Mouse (Mus musculus): Measurements from ENCODE around the gene Os9.
"Not testable (repeated sequence)": the region's sequence is repeated elsewhere in the genome, so short reads cannot be mapped to it uniquely, and the experiment has no call there.

DNA sequence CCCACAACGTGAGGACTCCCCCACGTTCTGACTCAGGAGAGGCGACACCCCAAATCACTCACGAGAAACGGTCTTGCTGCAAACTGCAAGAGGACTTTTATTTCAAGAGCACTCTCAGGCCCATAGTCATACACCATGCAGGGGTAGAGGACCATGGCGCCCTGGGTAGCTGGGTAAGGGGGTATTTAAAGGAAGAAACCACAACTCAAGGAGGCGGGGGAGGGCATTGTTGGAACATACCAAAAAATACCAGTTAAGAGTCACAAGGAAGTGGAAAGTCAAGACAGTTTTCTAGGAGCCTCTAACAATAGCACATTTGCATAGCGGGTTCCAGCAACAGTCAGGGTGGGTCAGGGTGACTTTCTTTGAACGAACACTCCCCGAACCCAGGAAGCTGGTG lies 31.6 kb upstream of the Os9 start:
- not testable (repeated sequence) for TF ChIP-seq CTCF (conservative IDR thresholded peaks at IDR 0.05; ENCODE audit: insufficient read depth, insufficient read length, low read depth, low read length); POLR2A (IDR thresholded peaks at IDR 0.05; ENCODE audit: low read depth, low read length)
